Mouse (Mus musculus): ENCODE data around the gene Tmsb15b2.

GRCm38 (mm10) chrX:136992978-136993547 lies 17.8 kb upstream of the Tmsb15b2 start, which contains the start of gene Zcchc18:
- TF ChIP-seq GATA1 (IDR thresholded peaks at IDR 0.05; ENCODE audit: low read length) (no peak), TAL1 (IDR thresholded peaks at IDR 0.05; ENCODE audit: low read length) (no peak)

All from erythroblast, embryonic 14.5 days (primary cell).